Mouse (Mus musculus) kidney, postnatal 0 days (tissue): ENCODE data around the gene Magix. TPM values are rescaled to one million over a fixed set of nuclear protein-coding genes. Genes with fewer than 3 reads are reported as not detected.

Experiments
- ATAC-seq: fragments of 200-750 bp; cut with Nextera tagmentation; replicated peaks from 2 replicates; pipeline ENCODE4 v1.8.0; 2017; ENCODE audit warnings: low read depth, moderate number of reproducible peaks, moderate TSS enrichment, moderate library complexity; ENCODE audit not compliant: low FRiP score
- DNase-seq: peaks from one replicate; pipeline ENCODE4 v3.0.0-alpha.2; 2016; ENCODE audit warnings: low spot score
- H3K27ac ChIP-seq: fragments of 300-500 bp; sonication (generic); 2 replicates; pipeline ENCODE4 v1.5.1; 2014; ENCODE audit warnings: mild to moderate bottlenecking
- H3K27me3 ChIP-seq: fragments of 300-500 bp; sonication (generic); 2 replicates; pipeline ENCODE4 v1.6.1; 2014; ENCODE audit warnings: low read length, mixed read lengths; ENCODE audit not compliant: insufficient read depth
- H3K36me3 ChIP-seq: fragments of 300-500 bp; sonication (generic); 2 replicates; pipeline ENCODE4 v1.6.1; 2014; ENCODE audit warnings: low read length, mixed read lengths; ENCODE audit not compliant: insufficient read depth
- H3K4me1 ChIP-seq: fragments of 300-500 bp; sonication (generic); replicated peaks from 2 replicates; pipeline ENCODE4 v1.6.1; 2014; ENCODE audit warnings: antibody characterized with exemption, low read length, mixed read lengths; ENCODE audit not compliant: insufficient read depth
- H3K4me2 ChIP-seq: fragments of 300-500 bp; sonication (generic); 2 replicates; pipeline ENCODE4 v1.6.1; 2014; ENCODE audit warnings: mild to moderate bottlenecking, low read length, moderate library complexity, mixed read lengths
- H3K4me3 ChIP-seq: fragments of 300-500 bp; sonication (generic); replicated peaks from 2 replicates; pipeline ENCODE4 v1.5.1; 2014; ENCODE audit warnings: low read depth, low read length
- H3K9ac ChIP-seq: fragments of 300-500 bp; sonication (generic); 2 replicates; pipeline ENCODE4 v1.6.1; 2014; ENCODE audit warnings: low read depth, low read length
- H3K9me3 ChIP-seq: fragments of 300-500 bp; sonication (generic); replicated peaks from 2 replicates; pipeline ENCODE4 v1.6.1; 2016; ENCODE audit warnings: low read length, inconsistent platforms, mixed read lengths
- CTCF ChIP-seq: IDR thresholded peaks from 2 replicates; pipeline ENCODE4 v1.5.1; 2016; ENCODE audit warnings: antibody characterized with exemption, low read depth, mild to moderate bottlenecking, moderate library complexity
- WGBS: fragments of 180-500 bp; shearing (Covaris S2); extraction: QIAGEN DNeasy Blood & Tissue Kit; methylation state at CpG from one replicate; pipeline ENCODE4 v1.1.7; 2014; 5-methylcytosine and 5-hydroxymethylcytosine counted together
- polyA plus RNA-seq: library from polyadenylated mRNA; unstranded; fragments of >200 nt; fragmentation: Nextera tagmentation; extraction: Ambion mirVana; gene quantifications from 2 replicates; pipeline ENCODE4 v1.2.1, GENCODE M21; 2015

Gene Magix
- polyA plus RNA-seq, 1 experiment from 2014 or later: 2.3 TPM

GRCm38 (mm10) chrX:7658785-7659589 lies 22.1 kb downstream of the Magix start:
- Histone ChIP-seq H3K27me3 (no peaks in the 10 kb centered on the region), H3K27ac (peak overlapping the region; percentile 83), H3K9me3 (no peaks in the 10 kb centered on the region), H3K4me3 (peak overlapping the region; percentile 49; the same call in 1 of the 2 replicates), H3K4me2 (peak overlapping the region; percentile 50), H3K36me3 (no peaks in the 10 kb centered on the region), H3K9ac (no peak overlapping the region), H3K4me1 (0 out of 2 replicates have a peak, but pooled peaks cover 4% of the 10 kb centered on the region)
- ATAC-seq (peak; percentile 69), DNase-seq (peak; percentile 61)
- 44% methylated on average over 11 of the region's 11 CpGs for WGBS
- no peak for TF ChIP-seq CTCF

DNA sequence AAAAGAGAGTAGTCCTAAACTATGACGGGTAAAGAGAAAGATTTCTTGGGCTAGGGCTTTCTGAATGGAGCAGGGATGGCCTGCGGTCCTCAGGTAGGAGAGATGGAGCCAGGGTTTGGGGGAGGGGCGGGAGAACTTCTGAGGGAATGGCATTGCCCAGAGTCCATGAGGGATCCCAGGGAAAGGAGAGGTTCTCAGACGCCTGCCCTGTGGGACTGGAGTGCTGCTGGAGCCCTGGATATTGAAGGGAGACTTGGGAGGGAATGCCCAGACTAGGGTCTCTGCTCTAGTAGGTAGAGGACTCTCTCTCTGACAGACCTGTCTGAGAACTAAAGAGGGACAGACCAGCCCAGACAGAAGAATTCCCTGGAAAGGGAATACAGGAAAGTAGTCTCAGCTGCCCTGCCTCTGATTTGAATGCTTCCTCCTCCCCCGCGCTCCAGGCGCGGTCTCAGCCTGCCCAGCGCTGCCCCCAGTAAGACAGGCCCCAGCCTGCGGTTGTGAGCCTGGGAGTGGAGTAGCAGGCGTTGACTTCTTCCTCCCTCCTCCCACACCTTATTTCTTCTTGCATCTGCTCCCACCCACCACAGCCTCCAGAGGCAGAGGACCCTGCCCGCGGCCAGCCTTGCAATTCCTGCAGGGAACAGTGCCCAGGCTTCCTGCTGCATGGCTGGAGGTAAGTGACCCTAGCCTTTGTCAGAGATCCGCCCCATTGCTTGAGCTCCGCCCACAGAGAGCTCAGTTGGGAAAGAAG lies 22.8 kb downstream of the Magix start:
- peak; percentile 89 for ATAC-seq
- 0 out of 2 replicates have a peak, but pooled peaks cover 4% of the 10 kb centered on the region for H3K4me1 ChIP-seq
- H3K27ac ChIP-seq: peak overlapping the region; percentile 83
- TF ChIP-seq CTCF: no peak
- H3K4me2 ChIP-seq: peak overlapping the region; percentile 50
- H3K27me3 ChIP-seq: no peaks in the 10 kb centered on the region
- peak; percentile 64 for DNase-seq
- WGBS: 32% methylated on average over 15 of the region's 15 CpGs
- no peaks in the 10 kb centered on the region for H3K9me3 ChIP-seq
- no peaks in the 10 kb centered on the region for H3K36me3 ChIP-seq
- H3K9ac ChIP-seq: peak overlapping the region; percentile 69; the same call in 1 of the 2 replicates
- H3K4me3 ChIP-seq: peak overlapping the region; percentile 49

GRCm38 (mm10) chrX:7657221-7657639 lies 23.8 kb downstream of the Magix start, which contains the start of gene Prickle3:
TSS of gene Prickle3 (plus strand) at chrX:7657260.
- Histone ChIP-seq H3K27ac (peak within 1 kb of the TSS; percentile 83), H3K4me2 (peak within 1 kb of the TSS; percentile 50), H3K4me1 (0 out of 2 replicates have a peak, but pooled peaks cover 4% of the 10 kb centered on the region), H3K9me3 (no peaks in the 10 kb centered on the region), H3K9ac (peak within 1 kb of the TSS; percentile 69), H3K27me3 (no peaks in the 10 kb centered on the region), H3K4me3 (peak within 1 kb of the TSS; percentile 49), H3K36me3 (no peaks in the 10 kb centered on the region)
- WGBS: 24% methylated on average over 26 of the region's 26 CpGs
- TF ChIP-seq CTCF: no peak
- peak; percentile 58 for ATAC-seq
- DNase-seq: peak; percentile 54

DNA sequence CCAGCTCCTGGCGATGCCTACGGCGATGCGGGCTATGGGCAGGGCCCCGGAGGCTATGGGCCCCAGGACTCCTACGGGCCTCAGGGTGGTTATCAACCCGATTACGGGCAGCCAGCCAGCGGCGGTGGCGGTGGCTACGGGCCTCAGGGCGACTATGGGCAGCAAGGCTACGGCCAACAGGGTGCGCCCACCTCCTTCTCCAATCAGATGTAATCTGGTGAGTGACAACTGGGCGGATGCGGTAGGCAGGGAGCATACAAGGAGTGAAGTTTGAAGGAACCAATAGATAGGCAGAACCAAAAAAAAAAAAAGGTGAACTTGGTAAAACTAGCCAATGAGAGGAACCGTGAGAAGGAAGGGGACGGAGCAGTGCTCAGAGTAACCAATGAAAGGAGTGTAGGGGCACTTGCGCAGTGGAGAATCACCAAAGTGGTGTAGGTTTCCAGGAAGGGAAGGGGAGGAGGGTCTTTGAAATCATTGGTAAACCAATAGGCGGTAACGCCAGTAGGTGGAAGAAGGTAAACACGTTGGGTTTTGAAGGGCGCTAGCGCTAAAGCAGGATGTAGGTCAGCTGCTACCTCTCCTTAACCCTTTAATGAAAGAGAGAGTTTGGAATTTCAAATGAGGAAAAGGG lies 32.3 kb downstream of the Magix start:
- Histone ChIP-seq H3K36me3 (no peaks in the 10 kb centered on the region), H3K4me1 (no peaks in the 10 kb centered on the region), H3K27me3 (no peaks in the 10 kb centered on the region), H3K4me2 (peak overlapping the region; percentile 63), H3K9ac (peak overlapping the region; percentile 68), H3K9me3 (no peaks in the 10 kb centered on the region), H3K4me3 (peak overlapping the region; percentile 44), H3K27ac (peak overlapping the region; percentile 74)
- DNase-seq (peak; percentile 98), ATAC-seq (peak; percentile 97)
- TF ChIP-seq CTCF: peak; percentile 45; the same call in 1 of the 2 replicates
- WGBS: 24% methylated on average over 25 of the region's 25 CpGs

DNA sequence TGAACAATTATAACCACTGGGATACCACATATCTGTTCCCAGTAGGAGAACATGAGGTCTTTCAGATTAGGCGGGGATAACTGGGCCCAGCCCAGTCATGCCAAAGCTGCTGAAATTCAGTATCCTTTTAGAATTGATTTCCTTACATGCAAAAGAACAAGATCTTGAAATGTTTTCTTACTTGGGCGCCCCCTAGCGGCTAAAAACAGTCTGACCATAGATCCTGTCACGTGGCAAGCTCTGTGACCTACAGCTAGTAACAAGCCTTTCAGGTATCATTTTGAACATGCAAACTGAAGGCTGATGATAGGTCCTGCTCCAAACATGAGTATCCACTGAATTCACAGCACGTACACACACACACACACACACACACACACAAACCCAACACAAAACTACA lies 35.7 kb downstream of the Magix start:
- H3K27me3 ChIP-seq: no peaks in the 10 kb centered on the region
- no peaks in the 10 kb centered on the region for H3K36me3 ChIP-seq
- DNase-seq: peak; percentile 77
- 15% methylated on average over 5 of the region's 5 CpGs for WGBS
- H3K9ac ChIP-seq: no peak overlapping the region
- TF ChIP-seq CTCF: peak; percentile 75
- H3K4me1 ChIP-seq: no peaks in the 10 kb centered on the region
- no peak overlapping the region for H3K4me3 ChIP-seq
- no peak overlapping the region for H3K27ac ChIP-seq
- ATAC-seq: no peak
- H3K4me2 ChIP-seq: no peak overlapping the region
- H3K9me3 ChIP-seq: no peaks in the 10 kb centered on the region

- DNase-seq: no peak
- H3K36me3 ChIP-seq: no peaks in the 10 kb centered on the region
Observed at GRCm38 (mm10) chrX:7640785-7641184, 40.3 kb downstream of the Magix start.

More at GRCm38 (mm10) chrX:7640785-7641184, 40.3 kb downstream of the Magix start:
- no peaks in the 10 kb centered on the region for H3K9me3 ChIP-seq
- ATAC-seq: no peak
- no peak overlapping the region for H3K27ac ChIP-seq
- TF ChIP-seq CTCF: no peak
- whole genome bisulfite sequencing: 52% methylated on average over 12 of the region's 12 CpGs
- no peak overlapping the region for H3K9ac ChIP-seq
- H3K4me2 ChIP-seq: no peak overlapping the region
- no peaks in the 10 kb centered on the region for H3K27me3 ChIP-seq
- H3K4me1 ChIP-seq: no peaks in the 10 kb centered on the region
- H3K4me3 ChIP-seq: no peak overlapping the region
